Mouse (Mus musculus) small intestine, adult 2 months (tissue): ENCODE results near the gene Cdr2.

Experiments
- CTCF ChIP-seq: fragments of 200-500 bp; IDR thresholded peaks from 2 replicates; pipeline ENCODE4 v1.5.1; 2012; ENCODE audit warnings: low read depth, mild to moderate bottlenecking, control low read depth, inconsistent platforms, low read length, moderate library complexity, mixed read lengths; ENCODE audit not compliant: insufficient replicate concordance, insufficient read length; ENCODE audit errors: extremely low read depth
- POLR2A ChIP-seq: fragments of 200-500 bp; IDR thresholded peaks from 2 replicates; pipeline ENCODE4 v1.6.1; 2012; ENCODE audit warnings: low read depth, mild to moderate bottlenecking, control low read depth, inconsistent platforms, low read length, moderate library complexity

GRCm38 (mm10) chr7:120933110-120933509 lies 49.0 kb downstream of the Cdr2 start:
- no peak for TF ChIP-seq POLR2A
- TF ChIP-seq CTCF: no peak
